ENCODE assay signal across 15 mouse cellular contexts in genomic region chr10:20758939-20759338, GRCm38 (mm10).
"Had no signal": no experiment of that assay in that cellular context is flagged by ENCODE, and none has a peak within 500 bp of the region (broad histone marks: within the 10 kb centered on the region; RNA-seq: fewer than 3 reads in every experiment).

No protein-coding gene starts in this region.

- ATAC-seq: hindbrain, postnatal 0 days; intestine, embryonic 16.5 days had no signal

- DNase-seq: gastrocnemius, adult 2 months; gastrocnemius, postnatal 10 days; gastrocnemius, postnatal 25 days; heart, adult 18-20 months; heart, postnatal 10 days; heart, postnatal 36 days; kidney, adult 11 months; kidney, adult 2 months; kidney, adult 9 months; kidney, postnatal 14 days; kidney, postnatal 36 days; liver; liver, embryonic 13.5 days had no signal
